Mouse (Mus musculus): ENCODE data around the gene Rbms1. TPM values are rescaled to one million over a fixed set of nuclear protein-coding genes. Genes with fewer than 3 reads are reported as not detected.

Gene Rbms1
- total and polyA plus RNA-seq, 2 experiments from 2014 or later: 16.2 to 38.2 TPM

DNA sequence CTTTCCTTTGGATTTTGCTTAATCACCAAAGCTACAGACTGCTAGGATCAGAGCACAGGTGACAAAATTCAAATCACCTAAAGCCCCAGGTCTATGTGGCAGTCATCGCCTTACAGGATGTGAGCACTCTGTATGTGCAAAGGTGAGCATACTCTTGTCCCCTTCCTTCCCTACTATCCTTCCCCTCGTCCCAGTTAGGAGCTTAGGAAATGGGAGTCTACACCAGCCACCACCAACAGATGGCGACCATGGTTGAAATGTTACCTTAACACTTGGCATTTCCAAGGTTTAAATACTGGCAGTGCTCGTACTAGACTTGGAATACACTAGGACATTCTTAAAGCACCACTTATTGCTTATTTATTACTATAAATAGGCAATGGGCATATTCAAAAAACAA, 160.8 kb downstream of the Rbms1 start:
- Histone ChIP-seq H3K27me3 (ENCODE audit: insufficient read depth, low read length) (peaks cover 42% of the 10 kb centered on the region), H3K4me3 (ENCODE audit: low read depth, low read length) (no peak overlapping the region), H3K4me2 (ENCODE audit: low read depth) (no peak overlapping the region), H3K36me3 (ENCODE audit: insufficient read depth) (no peaks in the 10 kb centered on the region), H3K9ac (no peak overlapping the region), H3K4me1 (ENCODE audit: insufficient read depth) (0 out of 2 replicates have a peak, but pooled peaks cover 3% of the 10 kb centered on the region), H3K9me3 (ENCODE audit: low read length) (no peaks in the 10 kb centered on the region), H3K27ac (ENCODE audit: low read depth, low read length) (no peak overlapping the region)
- ATAC-seq (peak; percentile 38; the same call in 1 of the 2 replicates), DNase-seq (peak; percentile 54)
- TF ChIP-seq CTCF (IDR thresholded peaks at IDR 0.05; ENCODE audit: low read depth): peak; percentile 72
- 11% methylated on average over 4 of the region's 4 CpGs for WGBS

DNA sequence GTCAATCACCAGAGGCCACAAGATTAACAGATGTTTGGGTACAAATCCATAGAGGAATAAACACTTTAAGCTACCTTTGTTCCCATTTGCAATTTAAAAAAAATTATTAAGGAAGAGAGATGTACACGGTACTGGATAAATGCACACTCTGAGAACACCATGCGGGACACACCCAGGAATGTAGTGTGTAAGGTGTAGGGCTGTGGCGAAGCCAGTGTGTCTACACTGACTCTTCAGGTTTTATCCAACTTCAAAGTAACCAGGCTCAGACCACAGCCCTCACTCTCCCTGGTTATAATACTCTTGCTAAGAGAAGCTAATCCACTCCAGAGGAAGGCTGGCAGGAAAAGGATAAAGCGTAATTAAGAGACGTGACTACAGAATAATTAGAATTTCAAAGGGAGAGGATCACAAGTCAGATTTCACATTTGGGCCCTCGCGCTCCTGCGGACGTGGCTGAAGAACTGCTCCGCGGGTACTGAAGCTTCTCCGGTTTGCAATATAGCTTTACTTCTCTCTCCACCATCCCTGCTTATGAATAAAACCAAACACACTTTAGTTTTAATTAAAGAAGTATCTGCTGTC, 161.3 kb downstream of the Rbms1 start:
- no peak overlapping the region for H3K9ac ChIP-seq
- H3K27me3 ChIP-seq (ENCODE audit: insufficient read depth, low read length): peaks cover 42% of the 10 kb centered on the region
- no peaks in the 10 kb centered on the region for H3K9me3 ChIP-seq (ENCODE audit: low read length)
- DNase-seq (no peak), ATAC-seq (no peak)
- TF ChIP-seq CTCF (IDR thresholded peaks at IDR 0.05; ENCODE audit: low read depth): no peak
- H3K27ac ChIP-seq (ENCODE audit: low read depth, low read length): no peak overlapping the region
- no peak overlapping the region for H3K4me3 ChIP-seq (ENCODE audit: low read depth, low read length)
- H3K36me3 ChIP-seq (ENCODE audit: insufficient read depth): no peaks in the 10 kb centered on the region
- no peak overlapping the region for H3K4me2 ChIP-seq (ENCODE audit: low read depth)
- 0 out of 2 replicates have a peak, but pooled peaks cover 3% of the 10 kb centered on the region for H3K4me1 ChIP-seq (ENCODE audit: insufficient read depth)
- WGBS: 18% methylated on average over 12 of the region's 12 CpGs

DNA sequence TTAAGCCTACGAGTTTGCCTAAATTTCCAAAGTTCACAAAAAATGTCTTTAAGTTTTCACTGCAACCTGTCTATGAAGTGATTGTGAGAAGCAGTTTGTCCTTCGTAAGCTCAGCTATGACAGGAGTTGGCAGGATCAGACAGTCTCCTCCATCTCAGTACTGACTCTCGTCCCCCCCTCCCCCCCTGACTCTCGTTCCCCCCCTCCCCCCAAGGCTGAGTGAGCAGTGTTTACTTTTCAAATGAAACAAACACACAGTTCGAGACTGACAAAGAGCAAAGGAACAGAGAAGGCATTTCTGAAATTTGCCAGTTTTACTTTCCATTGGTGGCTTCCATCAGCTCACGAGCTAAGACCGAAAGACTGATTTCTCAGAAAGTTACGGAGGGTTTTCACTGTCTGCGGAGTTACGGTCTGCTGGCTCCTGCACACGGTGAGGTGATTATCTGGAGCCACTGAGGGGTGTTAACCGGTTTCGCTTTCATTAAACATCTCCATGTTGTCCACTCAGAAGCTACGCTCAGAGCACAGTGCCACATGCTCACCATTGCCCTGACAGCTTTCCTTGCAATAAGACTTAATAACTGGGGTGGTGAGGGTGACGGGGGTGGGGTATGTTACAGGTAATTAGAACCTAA, 162.0 kb downstream of the Rbms1 start:
- Histone ChIP-seq H3K9ac (no peak overlapping the region), H3K27me3 (ENCODE audit: insufficient read depth, low read length) (peaks cover 47% of the 10 kb centered on the region), H3K4me2 (ENCODE audit: low read depth) (no peak overlapping the region), H3K27ac (ENCODE audit: low read depth, low read length) (no peak overlapping the region), H3K4me3 (ENCODE audit: low read depth, low read length) (no peak overlapping the region), H3K4me1 (ENCODE audit: insufficient read depth) (0 out of 2 replicates have a peak, but pooled peaks cover 3% of the 10 kb centered on the region), H3K9me3 (ENCODE audit: low read length) (no peaks in the 10 kb centered on the region), H3K36me3 (ENCODE audit: insufficient read depth) (no peaks in the 10 kb centered on the region)
- ATAC-seq: no peak
- no peak for TF ChIP-seq CTCF (IDR thresholded peaks at IDR 0.05; ENCODE audit: low read depth)
- 12% methylated on average over 15 of the region's 15 CpGs for WGBS
- no peak for DNase-seq

DNA sequence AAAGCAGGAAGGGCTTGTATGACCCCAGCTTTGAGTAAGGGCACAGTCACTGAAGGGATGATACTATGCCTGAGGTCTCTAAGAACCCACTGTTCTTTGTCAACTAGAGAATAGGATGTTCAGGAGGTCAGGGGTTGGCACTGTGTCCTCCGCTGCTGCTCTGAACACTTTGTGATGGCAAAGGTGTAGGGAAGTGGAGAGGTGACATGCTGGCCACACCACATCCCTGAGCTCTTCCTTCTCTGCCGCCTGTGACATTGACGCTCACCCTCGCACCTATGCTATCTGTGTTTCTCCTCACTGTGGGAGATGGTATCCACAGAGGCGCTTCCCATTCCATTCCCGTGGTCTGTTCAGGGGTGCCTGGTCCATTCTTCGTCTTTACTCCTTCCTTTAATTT, 163.2 kb downstream of the Rbms1 start:
- H3K4me3 ChIP-seq (ENCODE audit: low read depth, low read length): no peak overlapping the region
- no peaks in the 10 kb centered on the region for H3K9me3 ChIP-seq (ENCODE audit: low read length)
- WGBS: 80% methylated on average over 7 of the region's 7 CpGs
- H3K36me3 ChIP-seq (ENCODE audit: insufficient read depth): no peaks in the 10 kb centered on the region
- no peak for TF ChIP-seq CTCF (IDR thresholded peaks at IDR 0.05; ENCODE audit: low read depth)
- H3K4me1 ChIP-seq (ENCODE audit: insufficient read depth): 0 out of 2 replicates have a peak, but pooled peaks cover 3% of the 10 kb centered on the region
- peaks cover 54% of the 10 kb centered on the region for H3K27me3 ChIP-seq (ENCODE audit: insufficient read depth, low read length)
- no peak overlapping the region for H3K9ac ChIP-seq
- DNase-seq (no peak), ATAC-seq (no peak)
- H3K27ac ChIP-seq (ENCODE audit: low read depth, low read length): no peak overlapping the region
- H3K4me2 ChIP-seq (ENCODE audit: low read depth): no peak overlapping the region

DNA sequence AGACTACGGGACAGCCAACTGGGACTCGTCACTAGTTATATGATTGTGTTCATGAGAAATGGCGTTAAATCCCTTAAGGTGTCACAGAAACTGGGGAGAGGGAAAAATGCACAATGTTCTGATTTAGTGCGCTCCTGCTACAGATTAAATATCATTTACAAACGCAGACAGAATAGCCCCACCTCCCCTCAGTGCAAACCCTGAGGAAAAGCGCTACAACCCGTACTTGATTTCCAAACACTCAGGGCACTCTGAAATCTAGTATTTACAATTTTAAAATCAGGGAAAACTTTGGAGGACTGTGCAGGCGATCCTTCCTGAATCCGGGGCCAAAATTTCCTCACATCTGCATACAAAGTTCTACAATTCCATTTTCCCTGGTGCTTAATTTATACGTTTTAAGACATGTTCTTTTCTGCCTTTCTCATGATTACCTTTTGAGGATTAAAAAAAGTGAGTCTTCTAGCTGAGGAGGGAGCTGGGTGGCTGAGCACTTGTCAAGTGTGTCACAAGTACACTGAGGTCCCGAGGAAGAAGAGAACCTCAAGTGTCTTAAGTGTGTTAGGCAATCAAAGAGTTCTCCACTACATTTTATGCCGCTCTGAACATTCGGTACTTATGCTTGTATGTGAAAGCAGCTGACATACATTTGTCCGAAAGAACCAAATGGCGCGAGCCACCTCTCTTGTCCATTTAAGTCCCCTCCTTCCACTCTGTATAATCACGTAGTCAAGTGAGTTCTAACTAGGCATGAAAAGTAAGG, 164.0 kb downstream of the Rbms1 start:
- peaks cover 62% of the 10 kb centered on the region for H3K27me3 ChIP-seq (ENCODE audit: insufficient read depth, low read length)
- no peak for TF ChIP-seq CTCF (IDR thresholded peaks at IDR 0.05; ENCODE audit: low read depth)

DNA sequence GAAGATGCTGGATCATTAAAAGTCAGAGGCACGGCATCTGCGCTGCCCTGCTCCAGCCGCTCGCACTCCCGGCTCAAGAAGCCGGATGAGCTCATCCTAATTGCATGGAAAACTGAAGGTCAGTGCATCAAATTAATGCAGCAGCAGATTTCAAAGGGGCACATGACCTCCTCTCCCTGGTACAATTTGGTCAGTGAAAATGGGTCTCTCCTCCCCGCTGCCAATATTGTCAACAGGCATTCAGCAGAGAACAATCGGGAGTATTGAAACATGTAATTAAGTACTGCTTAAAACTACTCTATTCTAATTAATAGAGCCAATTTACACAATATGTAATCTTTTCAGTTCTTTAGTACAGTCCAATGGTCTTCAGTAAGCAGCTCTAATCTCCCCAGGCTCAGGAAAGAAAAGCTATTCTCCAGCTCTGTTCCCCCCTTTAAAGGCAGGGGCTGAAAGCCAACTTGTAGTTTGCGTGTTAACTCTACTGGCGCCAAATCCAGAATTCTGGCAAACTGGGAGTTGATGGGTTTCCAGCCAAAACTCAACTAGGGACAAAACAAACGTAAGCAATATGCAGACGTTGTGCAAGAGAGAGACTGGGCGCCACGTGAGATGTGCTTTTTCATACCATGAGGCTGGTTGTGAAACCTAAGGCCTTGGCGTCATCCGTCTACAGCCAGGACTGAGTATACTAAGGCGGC, 165.9 kb downstream of the Rbms1 start:
- no peaks in the 10 kb centered on the region; the same call in 1 of the 2 replicates for H3K36me3 ChIP-seq (ENCODE audit: insufficient read depth)
- no peak for TF ChIP-seq CTCF (IDR thresholded peaks at IDR 0.05; ENCODE audit: low read depth)
- H3K27me3 ChIP-seq (ENCODE audit: insufficient read depth, low read length): peaks cover 66% of the 10 kb centered on the region
- H3K9me3 ChIP-seq (ENCODE audit: low read length): no peaks in the 10 kb centered on the region
- no peak overlapping the region for H3K4me2 ChIP-seq (ENCODE audit: low read depth)
- H3K27ac ChIP-seq (ENCODE audit: low read depth, low read length): no peak overlapping the region
- ATAC-seq: peak; percentile 74
- H3K4me3 ChIP-seq (ENCODE audit: low read depth, low read length): no peak overlapping the region
- 17% methylated on average over 17 of the region's 17 CpGs for WGBS
- H3K4me1 ChIP-seq (ENCODE audit: insufficient read depth): 0 out of 2 replicates have a peak, but pooled peaks cover 3% of the 10 kb centered on the region
- no peak overlapping the region for H3K9ac ChIP-seq
- peak; percentile 73 for DNase-seq

More for the DNA sequence above, 164.0 kb downstream of the Rbms1 start:
- WGBS: 69% methylated on average over 17 of the region's 17 CpGs
- no peak overlapping the region for H3K27ac ChIP-seq (ENCODE audit: low read depth, low read length)
- no peak overlapping the region for H3K9ac ChIP-seq
- H3K4me3 ChIP-seq (ENCODE audit: low read depth, low read length): no peak overlapping the region
- DNase-seq (no peak), ATAC-seq (no peak)
- H3K9me3 ChIP-seq (ENCODE audit: low read length): no peaks in the 10 kb centered on the region
- H3K4me1 ChIP-seq (ENCODE audit: insufficient read depth): 0 out of 2 replicates have a peak, but pooled peaks cover 3% of the 10 kb centered on the region
- no peak overlapping the region for H3K4me2 ChIP-seq (ENCODE audit: low read depth)
- H3K36me3 ChIP-seq (ENCODE audit: insufficient read depth): no peaks in the 10 kb centered on the region

Measured in forebrain, postnatal 0 days (tissue).